Mouse (Mus musculus) intestine, postnatal 0 days (tissue): ENCODE results near the gene Per1. TPM values are rescaled to one million over a fixed set of nuclear protein-coding genes. Genes with fewer than 3 reads are reported as not detected.

Source experiments
- ATAC-seq: fragments of 200-750 bp; cut with Nextera tagmentation; 2 replicates; pipeline ENCODE4 v1.8.0; 2017; ENCODE audit warnings: mild to moderate bottlenecking, moderate TSS enrichment, moderate library complexity
- H3K27ac ChIP-seq: fragments of 300-500 bp; sonication (generic); 2 replicates; pipeline ENCODE4 v1.5.1; 2014; ENCODE audit warnings: mild to moderate bottlenecking, low read depth, low read length, moderate library complexity
- H3K27me3 ChIP-seq: fragments of 300-500 bp; sonication (generic); replicated peaks from 2 replicates; pipeline ENCODE4 v1.6.1; 2014; ENCODE audit warnings: low read length, mixed read lengths; ENCODE audit not compliant: control insufficient read depth, insufficient read depth
- H3K36me3 ChIP-seq: fragments of 300-500 bp; sonication (generic); 2 replicates; pipeline ENCODE4 v1.6.1; 2014; ENCODE audit warnings: mild to moderate bottlenecking, moderate library complexity; ENCODE audit not compliant: control insufficient read depth, insufficient read depth
- H3K4me1 ChIP-seq: fragments of 300-500 bp; sonication (generic); replicated peaks from 2 replicates; pipeline ENCODE4 v1.6.1; 2014; ENCODE audit warnings: antibody characterized with exemption, low read length, mixed read lengths; ENCODE audit not compliant: control insufficient read depth, insufficient read depth
- H3K4me2 ChIP-seq: fragments of 300-500 bp; sonication (generic); replicated peaks from 2 replicates; pipeline ENCODE4 v1.6.1; 2014; ENCODE audit warnings: low read depth, mild to moderate bottlenecking, moderate library complexity
- H3K4me3 ChIP-seq: fragments of 300-500 bp; sonication (generic); 2 replicates; pipeline ENCODE4 v1.5.1; 2014; ENCODE audit warnings: low read depth, low read length
- H3K9ac ChIP-seq: fragments of 300-500 bp; sonication (generic); 2 replicates; pipeline ENCODE4 v1.6.1; 2014; ENCODE audit warnings: mild to moderate bottlenecking, low read depth, low read length
- H3K9me3 ChIP-seq: fragments of 300-500 bp; sonication (generic); 2 replicates; pipeline ENCODE4 v1.6.1; 2016; ENCODE audit warnings: mixed run types; ENCODE audit not compliant: control insufficient read depth
- CTCF ChIP-seq: sonication (generic); IDR thresholded peaks from 2 replicates; pipeline ENCODE4 v1.5.1; 2016; ENCODE audit warnings: low read depth, mild to moderate bottlenecking, control low read depth, antibody characterized with exemption, moderate library complexity
- WGBS: fragments of 180-500 bp; shearing (Covaris S2); extraction: QIAGEN DNeasy Blood & Tissue Kit; methylation state at CpG from one replicate; pipeline ENCODE4 v1.1.7; 2014; 5-methylcytosine and 5-hydroxymethylcytosine counted together
- polyA plus RNA-seq: library from polyadenylated mRNA; unstranded; fragments of >200 nt; fragmentation: Nextera tagmentation; extraction: Ambion mirVana; gene quantifications from 2 replicates; pipeline ENCODE4 v1.2.1, GENCODE M21; 2015

Gene Per1
- polyA plus RNA-seq, 1 experiment from 2014 or later, result 11.3 TPM

- H3K36me3 ChIP-seq, result peaks cover 3% of the 10 kb centered on the region; the same call in 1 of the 2 replicates
- no peak for TF ChIP-seq CTCF
- H3K4me3 ChIP-seq, result no peak overlapping the region
- no peaks in the 10 kb centered on the region for H3K27me3 ChIP-seq
- no peaks in the 10 kb centered on the region for H3K4me1 ChIP-seq
- H3K27ac ChIP-seq, result no peak overlapping the region
- no peak overlapping the region for H3K9ac ChIP-seq
- no peak overlapping the region for H3K4me2 ChIP-seq
- 89% methylated on average over 4 of the region's 4 CpGs for whole genome bisulfite sequencing
- H3K9me3 ChIP-seq, result no peaks in the 10 kb centered on the region
- ATAC-seq, result no peak
Measured at GRCm38 (mm10) chr11:69051771-69052170, 43.2 kb upstream of the Per1 start.

- peaks cover 3% of the 10 kb centered on the region; the same call in 1 of the 2 replicates for H3K36me3 ChIP-seq
- H3K4me3 ChIP-seq, result no peak overlapping the region
- H3K9me3 ChIP-seq, result no peaks in the 10 kb centered on the region
- no peak overlapping the region for H3K27ac ChIP-seq
- WGBS, result 88% methylated on average over 2 of the region's 2 CpGs
- H3K4me2 ChIP-seq, result no peak overlapping the region
- no peak for ATAC-seq
- no peak overlapping the region for H3K9ac ChIP-seq
- no peaks in the 10 kb centered on the region for H3K27me3 ChIP-seq
- no peaks in the 10 kb centered on the region for H3K4me1 ChIP-seq
- TF ChIP-seq CTCF, result no peak
Measured at GRCm38 (mm10) chr11:69052824-69053421, 42.1 kb upstream of the Per1 start.

- Histone ChIP-seq H3K4me3 (no peak overlapping the region), H3K4me1 (no peaks in the 10 kb centered on the region), H3K36me3 (peaks cover 3% of the 10 kb centered on the region; the same call in 1 of the 2 replicates), H3K27me3 (no peaks in the 10 kb centered on the region), H3K9ac (no peak overlapping the region), H3K4me2 (no peak overlapping the region), H3K27ac (no peak overlapping the region), H3K9me3 (no peaks in the 10 kb centered on the region)
- 49% methylated on average over 3 of the region's 3 CpGs for WGBS
- no peak for ATAC-seq
- TF ChIP-seq CTCF, result no peak
Measured at GRCm38 (mm10) chr11:69053848-69054247, 41.2 kb upstream of the Per1 start.

- Histone ChIP-seq H3K4me2 (peak overlapping the region; percentile 95), H3K4me3 (peak overlapping the region; percentile 80), H3K9me3 (no peaks in the 10 kb centered on the region), H3K27me3 (no peaks in the 10 kb centered on the region), H3K27ac (peak overlapping the region; percentile 86), H3K36me3 (no peaks in the 10 kb centered on the region), H3K9ac (peak overlapping the region; percentile 83), H3K4me1 (0 out of 2 replicates have a peak, but pooled peaks cover 7% of the 10 kb centered on the region)
- no peak for ATAC-seq
- TF ChIP-seq CTCF, result no peak
- 61% methylated on average over 2 of the region's 2 CpGs for WGBS
Measured at GRCm38 (mm10) chr11:69058265-69058664, 36.8 kb upstream of the Per1 start.

GRCm38 (mm10) chr11:69058729-69059356 is 36.2 kb upstream of the Per1 start:
- Histone ChIP-seq H3K9ac (peak overlapping the region; percentile 83), H3K9me3 (no peaks in the 10 kb centered on the region), H3K36me3 (no peaks in the 10 kb centered on the region), H3K27ac (peak overlapping the region; percentile 86), H3K4me1 (0 out of 2 replicates have a peak, but pooled peaks cover 7% of the 10 kb centered on the region), H3K4me3 (peak overlapping the region; percentile 80), H3K4me2 (peak overlapping the region; percentile 95), H3K27me3 (no peaks in the 10 kb centered on the region)
- under 1% methylated on average over 19 of the region's 19 CpGs for WGBS
- no peak for TF ChIP-seq CTCF
- ATAC-seq, result peak; percentile 48

- Histone ChIP-seq H3K4me1 (0 out of 2 replicates have a peak, but pooled peaks cover 7% of the 10 kb centered on the region), H3K9ac (peak within 1 kb of the TSS; percentile 83), H3K4me3 (peak within 1 kb of the TSS; percentile 80), H3K4me2 (peak within 1 kb of the TSS; percentile 95), H3K27ac (peak within 1 kb of the TSS; percentile 86), H3K27me3 (no peaks in the 10 kb centered on the region), H3K9me3 (no peaks in the 10 kb centered on the region), H3K36me3 (no peaks in the 10 kb centered on the region)
- peak; percentile 92 for ATAC-seq
- WGBS, result under 1% methylated on average over 64 of the region's 64 CpGs
- TF ChIP-seq CTCF, result no peak
Measured at GRCm38 (mm10) chr11:69059357-69059974, 35.6 kb upstream of the Per1 start, which contains the start of gene Borcs6. Borcs6 (plus strand) TSS chr11:69059717.
